In the genomic region with DNA sequence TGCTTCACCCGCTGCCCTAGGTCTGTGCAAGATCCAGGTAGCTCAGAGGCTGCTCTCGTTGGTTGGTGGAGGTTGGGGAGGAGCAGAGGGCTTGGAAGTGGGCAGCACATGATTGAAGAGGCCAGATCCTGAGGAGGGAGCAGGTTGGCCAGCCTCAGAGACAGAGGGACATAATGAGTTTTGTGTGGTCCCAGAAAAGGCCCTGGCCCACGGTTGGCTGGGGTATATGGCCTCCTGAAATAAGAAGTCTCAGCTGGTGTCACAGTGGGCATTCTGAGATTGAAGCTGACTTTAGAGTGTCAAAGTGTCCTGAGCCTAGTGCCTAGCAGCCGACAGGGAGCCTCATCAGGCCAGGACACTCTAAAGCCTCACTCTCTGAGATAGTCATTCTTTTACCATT, we compare ENCODE assay signal across 10 mouse cellular contexts. TPM values are rescaled to one million over a fixed set of nuclear protein-coding genes. Genes with fewer than 3 reads are reported as not detected.
A peak's percentile ranks its signal among the peaks of the same experiment; 100 is the strongest.
DNase-seq lines count a peak whose midpoint lies in the region; ATAC-seq and TF ChIP-seq lines count a peak whose summit lies in the region.
"Had no signal": no experiment of that assay in that cellular context is flagged by ENCODE, and none has a peak within 500 bp of the region (broad histone marks: within the 10 kb centered on the region; RNA-seq: fewer than 3 reads in every experiment).

No protein-coding gene starts in this region.

- 94% methylated on average over 4 of the region's 4 CpGs for WGBS in forebrain, embryonic 10.5 days
- WGBS in forebrain, embryonic 11.5 days, result 86% methylated on average over 4 of the region's 4 CpGs
- WGBS in limb, embryonic 12.5 days, result 85% methylated on average over 4 of the region's 4 CpGs
- WGBS in limb, embryonic 10.5 days, result 85% methylated on average over 4 of the region's 4 CpGs
- WGBS in forebrain, postnatal 0 days, result 61% methylated on average over 4 of the region's 4 CpGs
- 71% methylated on average over 4 of the region's 4 CpGs for WGBS in neural tube, embryonic 15.5 days

- peaks cover 43% of the 10 kb centered on the region for H3K36me3 ChIP-seq in forebrain, embryonic 10.5 days (replicated peaks)
- H3K36me3 ChIP-seq in forebrain, embryonic 11.5 days (ENCODE audit: control insufficient read depth, insufficient read depth, low read length), result no peaks in the 10 kb centered on the region
- peaks cover 39% of the 10 kb centered on the region for H3K36me3 ChIP-seq in limb, embryonic 12.5 days
- peaks cover 46% of the 10 kb centered on the region for H3K36me3 ChIP-seq in limb, embryonic 10.5 days
- H3K36me3 ChIP-seq in forebrain, postnatal 0 days (ENCODE audit: insufficient read depth), result no peaks in the 10 kb centered on the region
- no peaks in the 10 kb centered on the region for H3K36me3 ChIP-seq in neural tube, embryonic 15.5 days

- H3K4me1 ChIP-seq in forebrain, embryonic 10.5 days, result peaks cover 93% of the 10 kb centered on the region
- peaks cover 41% of the 10 kb centered on the region for H3K4me1 ChIP-seq in forebrain, embryonic 11.5 days (replicated peaks; ENCODE audit: control insufficient read depth, insufficient read depth, low read length)
- peaks cover 97% of the 10 kb centered on the region for H3K4me1 ChIP-seq in limb, embryonic 12.5 days (replicated peaks)
- peaks cover 85% of the 10 kb centered on the region for H3K4me1 ChIP-seq in limb, embryonic 10.5 days
- peaks cover 42% of the 10 kb centered on the region for H3K4me1 ChIP-seq in forebrain, postnatal 0 days (ENCODE audit: insufficient read depth)
- H3K4me1 ChIP-seq in neural tube, embryonic 15.5 days, result peaks cover 96% of the 10 kb centered on the region

- H3K9ac ChIP-seq in forebrain, embryonic 11.5 days (ENCODE audit: low read length), result no peak overlapping the region
- H3K9ac ChIP-seq in limb, embryonic 12.5 days (replicated peaks), result no peak overlapping the region
- H3K9ac ChIP-seq in forebrain, postnatal 0 days, result no peak overlapping the region
- H3K9ac ChIP-seq in neural tube, embryonic 15.5 days (replicated peaks), result no peak overlapping the region

- H3K27ac ChIP-seq in forebrain, embryonic 10.5 days, result peak overlapping the region; percentile 45
- H3K27ac ChIP-seq in forebrain, embryonic 11.5 days (ENCODE audit: low read depth, low read length), result no peak overlapping the region
- peak overlapping the region; percentile 32; the same call in 1 of the 2 replicates for H3K27ac ChIP-seq in limb, embryonic 12.5 days
- no peak overlapping the region for H3K27ac ChIP-seq in limb, embryonic 10.5 days
- H3K27ac ChIP-seq in forebrain, postnatal 0 days (ENCODE audit: low read depth, low read length), result 0 out of 2 replicates have a peak overlapping the region, but pooled peaks have one; percentile 15
- H3K27ac ChIP-seq in neural tube, embryonic 15.5 days (replicated peaks), result peak overlapping the region; percentile 34; the same call in 1 of the 2 replicates
- H3K27ac ChIP-seq: macrophage had no signal

- H3K27me3 ChIP-seq in forebrain, embryonic 10.5 days (ENCODE audit: poor library complexity, severe bottlenecking), result no peaks in the 10 kb centered on the region
- H3K27me3 ChIP-seq in forebrain, embryonic 11.5 days (ENCODE audit: control insufficient read depth, insufficient read depth, low read length), result no peaks in the 10 kb centered on the region
- no peaks in the 10 kb centered on the region for H3K27me3 ChIP-seq in limb, embryonic 12.5 days
- no peaks in the 10 kb centered on the region for H3K27me3 ChIP-seq in limb, embryonic 10.5 days (ENCODE audit: low read depth, poor library complexity, severe bottlenecking)
- no peaks in the 10 kb centered on the region for H3K27me3 ChIP-seq in forebrain, postnatal 0 days (ENCODE audit: insufficient read depth, low read length)
- no peaks in the 10 kb centered on the region for H3K27me3 ChIP-seq in neural tube, embryonic 15.5 days (replicated peaks)

- no peak for DNase-seq in forebrain, embryonic 10.5 days (ENCODE audit: extremely low spot score, low spot score)
- no peak for DNase-seq in forebrain, embryonic 11.5 days (ENCODE audit: low spot score)
- DNase-seq in limb, embryonic 10.5 days (ENCODE audit: low spot score), result no peak
- no peak for DNase-seq in forebrain, postnatal 0 days
- no peak for DNase-seq in ovary, postnatal 10 days (ENCODE audit: low spot score)
- DNase-seq in gastrocnemius, postnatal 10 days, result no peak
- DNase-seq: layer of hippocampus, postnatal 36 days had no signal

- no peak for TF ChIP-seq CTCF in forebrain, postnatal 0 days (IDR thresholded peaks at IDR 0.05; ENCODE audit: low read depth)

- H3K4me2 ChIP-seq in forebrain, embryonic 11.5 days (ENCODE audit: low read depth, low read length, severe bottlenecking), result no peak overlapping the region
- 0 out of 2 replicates have a peak overlapping the region, but pooled peaks have one; percentile 98 for H3K4me2 ChIP-seq in limb, embryonic 12.5 days
- H3K4me2 ChIP-seq in forebrain, postnatal 0 days (ENCODE audit: low read depth), result 0 out of 2 replicates have a peak overlapping the region, but pooled peaks have one; percentile 6
- peak overlapping the region; percentile 90; the same call in 1 of the 2 replicates for H3K4me2 ChIP-seq in neural tube, embryonic 15.5 days

- H3K4me3 ChIP-seq in forebrain, embryonic 10.5 days, result 0 out of 2 replicates have a peak overlapping the region, but pooled peaks have one; percentile 5
- H3K4me3 ChIP-seq in forebrain, embryonic 11.5 days (ENCODE audit: low read depth, low read length), result no peak overlapping the region
- no peak overlapping the region for H3K4me3 ChIP-seq in limb, embryonic 12.5 days (replicated peaks)
- H3K4me3 ChIP-seq in limb, embryonic 10.5 days, result no peak overlapping the region
- H3K4me3 ChIP-seq in forebrain, postnatal 0 days (ENCODE audit: low read depth, low read length), result no peak overlapping the region
- no peak overlapping the region for H3K4me3 ChIP-seq in neural tube, embryonic 15.5 days (replicated peaks)

- no peak for ATAC-seq in forebrain, embryonic 11.5 days (replicated peaks; ENCODE audit: low FRiP score)
- ATAC-seq in limb, embryonic 12.5 days (ENCODE audit: insufficient number of reproducible peaks, insufficient read depth, low FRiP score, low TSS enrichment, low read depth), result no peak
- no peak for ATAC-seq in forebrain, postnatal 0 days
- ATAC-seq in neural tube, embryonic 15.5 days (ENCODE audit: low FRiP score), result no peak

- no peaks in the 10 kb centered on the region for H3K9me3 ChIP-seq in forebrain, embryonic 10.5 days
- H3K9me3 ChIP-seq in forebrain, embryonic 11.5 days (ENCODE audit: control insufficient read depth, low read length), result no peaks in the 10 kb centered on the region
- H3K9me3 ChIP-seq in limb, embryonic 12.5 days, result no peaks in the 10 kb centered on the region
- no peaks in the 10 kb centered on the region for H3K9me3 ChIP-seq in limb, embryonic 10.5 days (replicated peaks)
- no peaks in the 10 kb centered on the region for H3K9me3 ChIP-seq in forebrain, postnatal 0 days (ENCODE audit: low read length)
- no peaks in the 10 kb centered on the region for H3K9me3 ChIP-seq in neural tube, embryonic 15.5 days (replicated peaks)

RNA-seq across cellular contexts. Expression of a gene that starts 6.6 kb away (rescaled TPM):
- 42.3 and 42.5 TPM in 2 replicates for polyA plus RNA-seq in forebrain, embryonic 10.5 days (2016; fragmentation: Nextera tagmentation; extraction: Ambion mirVana)
- 58.8 and 63.2 TPM in 2 replicates for polyA plus RNA-seq in forebrain, embryonic 11.5 days (2014; fragmentation: Nextera tagmentation; extraction: Ambion mirVana)
- polyA plus RNA-seq in limb, embryonic 12.5 days (2016; fragmentation: Nextera tagmentation; extraction: Ambion mirVana), result 74.6 and 89.2 TPM in 2 replicates
- 45.9 and 59.0 TPM in 2 replicates for polyA plus RNA-seq in limb, embryonic 10.5 days (2016; fragmentation: Nextera tagmentation; extraction: Ambion mirVana)
- 45.9 and 56.0 TPM in 2 replicates for total RNA-seq in forebrain, postnatal 0 days (2014; rRNA removed)
- polyA plus RNA-seq in forebrain, postnatal 0 days (2015; fragmentation: Nextera tagmentation; extraction: Ambion mirVana), result 12.8 and 14.4 TPM in 2 replicates
- polyA plus RNA-seq in neural tube, embryonic 15.5 days (2015; fragmentation: Nextera tagmentation; extraction: Ambion mirVana), result 15.7 and 25.4 TPM in 2 replicates
- 100 to 1,000 TPM; 135 to 155 TPM for total RNA-seq in gastrocnemius, postnatal 10 days (2021)

RNA-seq across cellular contexts. Expression of a gene that starts 15.4 kb away (rescaled TPM):
- polyA plus RNA-seq in forebrain, embryonic 10.5 days (2016; fragmentation: Nextera tagmentation; extraction: Ambion mirVana), result 0.06 and 0.10 TPM in 2 replicates
- 0.08 and 0.32 TPM in 2 replicates for polyA plus RNA-seq in forebrain, embryonic 11.5 days (2014; fragmentation: Nextera tagmentation; extraction: Ambion mirVana)
- polyA plus RNA-seq in limb, embryonic 12.5 days (2016; fragmentation: Nextera tagmentation; extraction: Ambion mirVana), result 0.15 and 1.1 TPM in 2 replicates
- 0.05 and 0.06 TPM in 2 replicates for polyA plus RNA-seq in limb, embryonic 10.5 days (2016; fragmentation: Nextera tagmentation; extraction: Ambion mirVana)
- 0.08 and 0.67 TPM in 2 replicates for total RNA-seq in forebrain, postnatal 0 days (2014; rRNA removed)
- 0.18 and 0.24 TPM in 2 replicates for polyA plus RNA-seq in forebrain, postnatal 0 days (2015; fragmentation: Nextera tagmentation; extraction: Ambion mirVana)
- polyA plus RNA-seq in neural tube, embryonic 15.5 days (2015; fragmentation: Nextera tagmentation; extraction: Ambion mirVana), result 19.2 and 22.4 TPM in 2 replicates
- total RNA-seq in gastrocnemius, postnatal 10 days (2021), result under 1 TPM; 0.33 to 0.95 TPM
- polyA plus RNA-seq: macrophage had no signal

RNA-seq across cellular contexts. Expression of a gene that starts 45.5 kb away (rescaled TPM):
- polyA plus RNA-seq in forebrain, embryonic 10.5 days (2016; fragmentation: Nextera tagmentation; extraction: Ambion mirVana), result 110 and 117 TPM in 2 replicates
- polyA plus RNA-seq in forebrain, embryonic 11.5 days (2014; fragmentation: Nextera tagmentation; extraction: Ambion mirVana), result 91.2 and 93.8 TPM in 2 replicates
- 85.2 and 99.1 TPM in 2 replicates for polyA plus RNA-seq in limb, embryonic 12.5 days (2016; fragmentation: Nextera tagmentation; extraction: Ambion mirVana)
- polyA plus RNA-seq in limb, embryonic 10.5 days (2016; fragmentation: Nextera tagmentation; extraction: Ambion mirVana), result 109 and 114 TPM in 2 replicates
- total RNA-seq in forebrain, postnatal 0 days (2014; rRNA removed), result 39.2 and 55.6 TPM in 2 replicates
- 45.8 and 52.1 TPM in 2 replicates for polyA plus RNA-seq in forebrain, postnatal 0 days (2015; fragmentation: Nextera tagmentation; extraction: Ambion mirVana)
- polyA plus RNA-seq in neural tube, embryonic 15.5 days (2015; fragmentation: Nextera tagmentation; extraction: Ambion mirVana), result 66.6 and 71.0 TPM in 2 replicates
- 10 to 100 TPM; 23.5 to 29.5 TPM for total RNA-seq in gastrocnemius, postnatal 10 days (2021)

RNA-seq across cellular contexts. Expression of a gene that starts 56.1 kb away (rescaled TPM):
- polyA plus RNA-seq in forebrain, embryonic 10.5 days (2016; fragmentation: Nextera tagmentation; extraction: Ambion mirVana), result 62.1 and 65.2 TPM in 2 replicates
- polyA plus RNA-seq in forebrain, embryonic 11.5 days (2014; fragmentation: Nextera tagmentation; extraction: Ambion mirVana), result 42.5 and 44.0 TPM in 2 replicates
- polyA plus RNA-seq in limb, embryonic 12.5 days (2016; fragmentation: Nextera tagmentation; extraction: Ambion mirVana), result 52.5 and 53.7 TPM in 2 replicates
- 60.2 and 64.6 TPM in 2 replicates for polyA plus RNA-seq in limb, embryonic 10.5 days (2016; fragmentation: Nextera tagmentation; extraction: Ambion mirVana)
- total RNA-seq in forebrain, postnatal 0 days (2014; rRNA removed), result 9.2 and 10.9 TPM in 2 replicates
- 16.1 and 21.0 TPM in 2 replicates for polyA plus RNA-seq in forebrain, postnatal 0 days (2015; fragmentation: Nextera tagmentation; extraction: Ambion mirVana)
- 24.3 and 29.6 TPM in 2 replicates for polyA plus RNA-seq in neural tube, embryonic 15.5 days (2015; fragmentation: Nextera tagmentation; extraction: Ambion mirVana)
- total RNA-seq in gastrocnemius, postnatal 10 days (2021), result 10 to 100 TPM; 14.7 to 18.9 TPM

RNA-seq across cellular contexts. Expression of a gene that starts 56.2 kb away (rescaled TPM):
- polyA plus RNA-seq in forebrain, embryonic 10.5 days (2016; fragmentation: Nextera tagmentation; extraction: Ambion mirVana), result 0.18 and 0.21 TPM in 2 replicates
- 0.11 TPM in 1 of 2 replicates, not detected in the other for polyA plus RNA-seq in forebrain, embryonic 11.5 days (2014; fragmentation: Nextera tagmentation; extraction: Ambion mirVana)
- 0.50 TPM in 2 replicates for polyA plus RNA-seq in limb, embryonic 12.5 days (2016; fragmentation: Nextera tagmentation; extraction: Ambion mirVana)
- 0.33 and 0.34 TPM in 2 replicates for polyA plus RNA-seq in limb, embryonic 10.5 days (2016; fragmentation: Nextera tagmentation; extraction: Ambion mirVana)
- 0.14 TPM in 1 of 2 replicates, not detected in the other for total RNA-seq in forebrain, postnatal 0 days (2014; rRNA removed)
- 0.08 and 0.15 TPM in 2 replicates for polyA plus RNA-seq in forebrain, postnatal 0 days (2015; fragmentation: Nextera tagmentation; extraction: Ambion mirVana)
- 0.27 and 0.51 TPM in 2 replicates for polyA plus RNA-seq in neural tube, embryonic 15.5 days (2015; fragmentation: Nextera tagmentation; extraction: Ambion mirVana)
- total RNA-seq in gastrocnemius, postnatal 10 days (2021), result under 1 TPM; 0.21 to 0.84 TPM
- polyA plus RNA-seq: macrophage had no signal

Comparison
In these comparisons a context has a peak if more than half of its experiments do, and no peak if none do; other contexts are left out.
1. H3K27ac ChIP-seq: peak in forebrain, embryonic 10.5 days (single experiment), limb, embryonic 12.5 days (single experiment), forebrain, postnatal 0 days (single experiment) and neural tube, embryonic 15.5 days (single experiment); none in forebrain, embryonic 11.5 days (single experiment) and limb, embryonic 10.5 days (single experiment).